26 mouse cellular contexts compared by ENCODE assay signal in the genomic region with DNA sequence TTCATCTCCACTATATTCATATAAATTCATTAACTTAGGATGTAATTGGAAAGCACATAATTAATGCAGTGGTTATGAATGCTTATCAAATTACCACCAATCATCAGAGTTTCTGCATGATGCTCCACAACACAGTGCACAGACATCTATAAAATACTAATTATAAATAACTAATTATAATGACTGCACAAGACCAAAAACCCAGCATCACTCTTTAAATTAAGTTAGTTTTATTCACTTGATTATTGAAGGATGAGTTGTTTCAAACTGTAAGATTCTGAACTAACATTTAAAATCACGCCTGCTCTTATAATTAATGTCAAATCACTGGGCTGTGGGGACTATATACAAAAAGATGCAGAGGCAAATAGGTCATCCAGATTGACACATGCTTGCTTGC.
"Had no signal": no experiment of that assay in that cellular context is flagged by ENCODE, and none has a peak within 500 bp of the region (broad histone marks: within the 10 kb centered on the region; RNA-seq: fewer than 3 reads in every experiment).

No protein-coding gene starts in this region.

- ATAC-seq: forebrain, embryonic 15.5 days; forebrain, embryonic 16.5 days; forebrain, postnatal 0 days had no signal

- H3K36me3 ChIP-seq: embryonic facial prominence, embryonic 10.5 days; embryonic facial prominence, embryonic 12.5 days; embryonic facial prominence, embryonic 13.5 days; embryonic facial prominence, embryonic 15.5 days; forebrain, embryonic 10.5 days; forebrain, embryonic 12.5 days; forebrain, embryonic 15.5 days; heart, embryonic 10.5 days had no signal

- H3K27me3 ChIP-seq: embryonic facial prominence, embryonic 12.5 days; embryonic facial prominence, embryonic 13.5 days; embryonic facial prominence, embryonic 15.5 days; forebrain, embryonic 12.5 days; forebrain, embryonic 15.5 days had no signal

- H3K4me2 ChIP-seq: embryonic facial prominence, embryonic 12.5 days; embryonic facial prominence, embryonic 13.5 days; embryonic facial prominence, embryonic 15.5 days; forebrain, embryonic 12.5 days; forebrain, embryonic 15.5 days; heart, embryonic 11.5 days had no signal

- H3K9me3 ChIP-seq: embryonic facial prominence, embryonic 10.5 days; embryonic facial prominence, embryonic 12.5 days; embryonic facial prominence, embryonic 13.5 days; embryonic facial prominence, embryonic 15.5 days; forebrain, embryonic 10.5 days; forebrain, embryonic 12.5 days; forebrain, embryonic 15.5 days; heart, embryonic 10.5 days had no signal

- H3K9ac ChIP-seq: embryonic facial prominence, embryonic 12.5 days; embryonic facial prominence, embryonic 13.5 days; embryonic facial prominence, embryonic 15.5 days; forebrain, embryonic 12.5 days; forebrain, embryonic 15.5 days; forebrain, postnatal 0 days had no signal

- H3K4me3 ChIP-seq: embryonic facial prominence, embryonic 10.5 days; embryonic facial prominence, embryonic 12.5 days; embryonic facial prominence, embryonic 13.5 days; embryonic facial prominence, embryonic 15.5 days; erythroblast, embryonic 14.5 days; forebrain, embryonic 10.5 days; forebrain, embryonic 12.5 days; forebrain, embryonic 15.5 days; gastrocnemius, adult 2 months; heart, adult 2 months; heart, embryonic 10.5 days had no signal

- DNase-seq: cerebellum, adult 9-10 months; cerebellum, adult 9-11 months; cerebellum, postnatal 10 days; cerebellum, postnatal 14 days; cerebellum, postnatal 25 days; cerebellum, postnatal 36 days; embryo, embryonic 11 days; forebrain, postnatal 0 days; gastrocnemius, adult 2 months; gastrocnemius, postnatal 14 days; gastrocnemius, postnatal 25 days; gastrocnemius, postnatal 36 days; heart, adult 11 months; heart, adult 18-20 months; heart, adult 2 months had no signal

- H3K27ac ChIP-seq: embryonic facial prominence, embryonic 10.5 days; embryonic facial prominence, embryonic 12.5 days; embryonic facial prominence, embryonic 13.5 days; embryonic facial prominence, embryonic 15.5 days; forebrain, embryonic 10.5 days; forebrain, embryonic 12.5 days; forebrain, embryonic 15.5 days; gastrocnemius, adult 2 months; heart, adult 2 months; heart, embryonic 10.5 days had no signal

- H3K4me1 ChIP-seq: embryonic facial prominence, embryonic 10.5 days; embryonic facial prominence, embryonic 12.5 days; embryonic facial prominence, embryonic 13.5 days; embryonic facial prominence, embryonic 15.5 days; forebrain, embryonic 10.5 days; forebrain, embryonic 12.5 days; forebrain, embryonic 15.5 days; heart, embryonic 10.5 days had no signal
